Mouse (Mus musculus) erythroid progenitor cell, adult 5-6 weeks (primary cell): Measurements from ENCODE around the gene Hyal2. TPM values are rescaled to one million over a fixed set of nuclear protein-coding genes. Genes with fewer than 3 reads are reported as not detected.

Source experiments
- total RNA-seq, 2 experiments: library from RNA; stranded (forward) in 1 of 2; stranded (reverse) in 1 of 2; fragments of 150-400 nt in 1 of 2; fragments of 186-747, 209-891 nt in 1 of 2; gene quantifications; 2 replicates each; pipeline versions ENCODE4 v1.2.3 to v1.2.4; 2015 to 2017; ENCODE audit warnings: low replicate concordance in 2 of 2

Gene Hyal2
- total RNA-seq, 2 experiments from 2014 or later, result 0.30 to 2.5 TPM

Other genes with a start within 250 kb of the Hyal2 start
- not detected in 2 replicates for gene Hemk1, start 229.6 kb upstream of the Hyal2 start, total RNA-seq (2015; ENCODE audit: low replicate concordance)
- gene Hemk1, start 229.6 kb upstream of the Hyal2 start, total RNA-seq (2017; ENCODE audit: low replicate concordance), result 0.15 and 3.9 TPM in 2 replicates
- gene 6430571L13Rik, start 227.3 kb upstream of the Hyal2 start, total RNA-seq (2015; ENCODE audit: low replicate concordance), result not detected in 2 replicates
- not detected in 2 replicates for gene 6430571L13Rik, start 227.3 kb upstream of the Hyal2 start, total RNA-seq (2017; ENCODE audit: low replicate concordance)
- gene Cacna2d2, start 168.3 kb upstream of the Hyal2 start, total RNA-seq (2015; ENCODE audit: low replicate concordance), result not detected in 2 replicates
- not detected in 2 replicates for gene Cacna2d2, start 168.3 kb upstream of the Hyal2 start, total RNA-seq (2017; ENCODE audit: low replicate concordance)
- gene Tmem115, start 34.0 kb upstream of the Hyal2 start, total RNA-seq (2015; ENCODE audit: low replicate concordance), result 0.72 and 3.8 TPM in 2 replicates
- 2.6 and 8.4 TPM in 2 replicates for gene Tmem115, start 34.0 kb upstream of the Hyal2 start, total RNA-seq (2017; ENCODE audit: low replicate concordance)
- not detected in 2 replicates for gene Cyb561d2, start 25.8 kb upstream of the Hyal2 start, total RNA-seq (2015; ENCODE audit: low replicate concordance)
- gene Cyb561d2, start 25.8 kb upstream of the Hyal2 start, total RNA-seq (2017; ENCODE audit: low replicate concordance), result 1.8 and 2.9 TPM in 2 replicates
- gene Nprl2, start 25.7 kb upstream of the Hyal2 start, total RNA-seq (2015; ENCODE audit: low replicate concordance), result 1.4 and 31.4 TPM in 2 replicates
- 1.1 and 1.2 TPM in 2 replicates for gene Nprl2, start 25.7 kb upstream of the Hyal2 start, total RNA-seq (2017; ENCODE audit: low replicate concordance)
- gene Zmynd10, start 20.6 kb upstream of the Hyal2 start, total RNA-seq (2015; ENCODE audit: low replicate concordance), result not detected in 2 replicates
- not detected in 2 replicates for gene Zmynd10, start 20.6 kb upstream of the Hyal2 start, total RNA-seq (2017; ENCODE audit: low replicate concordance)
- 24.5 and 35.2 TPM in 2 replicates for gene Rassf1, start 16.4 kb upstream of the Hyal2 start, total RNA-seq (2015; ENCODE audit: low replicate concordance)
- 31.4 and 31.7 TPM in 2 replicates for gene Rassf1, start 16.4 kb upstream of the Hyal2 start, total RNA-seq (2017; ENCODE audit: low replicate concordance)
- gene Tusc2, start 4.7 kb upstream of the Hyal2 start, total RNA-seq (2015; ENCODE audit: low replicate concordance), result 9.6 and 16.9 TPM in 2 replicates
- gene Tusc2, start 4.7 kb upstream of the Hyal2 start, total RNA-seq (2017; ENCODE audit: low replicate concordance), result 8.9 and 19.1 TPM in 2 replicates
- gene Hyal1, start 9.0 kb downstream of the Hyal2 start, total RNA-seq (2015; ENCODE audit: low replicate concordance), result 7.1 and 12.6 TPM in 2 replicates
- 8.0 TPM in 1 of 2 replicates, not detected in the other for gene Hyal1, start 9.0 kb downstream of the Hyal2 start, total RNA-seq (2017; ENCODE audit: low replicate concordance)
- 15.5 and 24.5 TPM in 2 replicates for gene Naa80, start 10.9 kb downstream of the Hyal2 start, total RNA-seq (2015; ENCODE audit: low replicate concordance)
- 12.3 and 17.7 TPM in 2 replicates for gene Naa80, start 10.9 kb downstream of the Hyal2 start, total RNA-seq (2017; ENCODE audit: low replicate concordance)
- gene Hyal3, start 12.9 kb downstream of the Hyal2 start, total RNA-seq (2015; ENCODE audit: low replicate concordance), result 4.2 and 8.6 TPM in 2 replicates
- 0.64 TPM in 1 of 2 replicates, not detected in the other for gene Hyal3, start 12.9 kb downstream of the Hyal2 start, total RNA-seq (2017; ENCODE audit: low replicate concordance)
- 206 and 249 TPM in 2 replicates for gene Ifrd2, start 19.7 kb downstream of the Hyal2 start, total RNA-seq (2015; ENCODE audit: low replicate concordance)
- gene Ifrd2, start 19.7 kb downstream of the Hyal2 start, total RNA-seq (2017; ENCODE audit: low replicate concordance), result 122 and 166 TPM in 2 replicates
- not detected in 2 replicates for gene Sema3b, start 41.3 kb downstream of the Hyal2 start, total RNA-seq (2015; ENCODE audit: low replicate concordance)
- not detected in 2 replicates for gene Sema3b, start 41.3 kb downstream of the Hyal2 start, total RNA-seq (2017; ENCODE audit: low replicate concordance)
- 382 and 420 TPM in 2 replicates for gene Gnai2, start 67.4 kb downstream of the Hyal2 start, total RNA-seq (2015; ENCODE audit: low replicate concordance)
- 334 and 357 TPM in 2 replicates for gene Gnai2, start 67.4 kb downstream of the Hyal2 start, total RNA-seq (2017; ENCODE audit: low replicate concordance)
- not detected in 2 replicates for gene Slc38a3, start 101.6 kb downstream of the Hyal2 start, total RNA-seq (2015; ENCODE audit: low replicate concordance)
- not detected in 2 replicates for gene Slc38a3, start 101.6 kb downstream of the Hyal2 start, total RNA-seq (2017; ENCODE audit: low replicate concordance)
- not detected in 2 replicates for gene Gnat1, start 111.8 kb downstream of the Hyal2 start, total RNA-seq (2015; ENCODE audit: low replicate concordance)
- 1.9 TPM in 1 of 2 replicates, not detected in the other for gene Gnat1, start 111.8 kb downstream of the Hyal2 start, total RNA-seq (2017; ENCODE audit: low replicate concordance)
- gene Sema3f, start 142.5 kb downstream of the Hyal2 start, total RNA-seq (2015; ENCODE audit: low replicate concordance), result not detected in 2 replicates
- not detected in 2 replicates for gene Sema3f, start 142.5 kb downstream of the Hyal2 start, total RNA-seq (2017; ENCODE audit: low replicate concordance)
- 269 and 283 TPM in 2 replicates for gene Rbm5, start 203.1 kb downstream of the Hyal2 start, total RNA-seq (2015; ENCODE audit: low replicate concordance)
- 374 and 383 TPM in 2 replicates for gene Rbm5, start 203.1 kb downstream of the Hyal2 start, total RNA-seq (2017; ENCODE audit: low replicate concordance)